Mouse (Mus musculus) cerebellum, adult 2 months (tissue): Measurements from ENCODE around the gene Serpina5.

Experiments used
- CTCF ChIP-seq: fragments of 200-500 bp; IDR thresholded peaks from 2 replicates; pipeline ENCODE4 v1.5.1; 2011; ENCODE audit warnings: low read depth, mild to moderate bottlenecking, control low read depth, low read length, moderate library complexity, borderline replicate concordance; ENCODE audit not compliant: insufficient read depth
- POLR2A ChIP-seq: fragments of 200-500 bp; IDR thresholded peaks from 2 replicates; pipeline ENCODE4 v1.6.1; 2011; ENCODE audit warnings: low read length, control low read depth, borderline replicate concordance; ENCODE audit not compliant: insufficient read depth

- TF ChIP-seq CTCF (no peak), POLR2A (no peak)
Measured at GRCm38 (mm10) chr12:104127696-104128095, 26.8 kb downstream of the Serpina5 start, which contains the start of gene Serpina3b.
